Mouse (Mus musculus) hindbrain, embryonic 15.5 days (tissue): ENCODE data around the gene Hnf1a. TPM values are rescaled to one million over a fixed set of nuclear protein-coding genes. Genes with fewer than 3 reads are reported as not detected.

Source experiments
- ATAC-seq: fragments of 200-750 bp; cut with Nextera tagmentation; 2 replicates; pipeline ENCODE4 v1.8.0; 2017; ENCODE audit warnings: low read depth, moderate number of reproducible peaks, moderate TSS enrichment; ENCODE audit not compliant: low FRiP score
- H3K27ac ChIP-seq: fragments of 300-500 bp; sonication (generic); replicated peaks from 2 replicates; pipeline ENCODE4 v1.5.1; 2015; ENCODE audit warnings: mild to moderate bottlenecking, inconsistent platforms
- H3K27me3 ChIP-seq: fragments of 300-500 bp; sonication (generic); 2 replicates; pipeline ENCODE4 v1.6.1; 2015; ENCODE audit warnings: control low read depth, inconsistent platforms
- H3K36me3 ChIP-seq: fragments of 300-500 bp; sonication (generic); 2 replicates; pipeline ENCODE4 v1.6.1; 2015; ENCODE audit warnings: control low read depth, inconsistent platforms
- H3K4me1 ChIP-seq: fragments of 300-500 bp; sonication (generic); replicated peaks from 2 replicates; pipeline ENCODE4 v1.6.1; 2015; ENCODE audit warnings: control low read depth, inconsistent platforms
- H3K4me2 ChIP-seq: fragments of 300-500 bp; sonication (generic); 2 replicates; pipeline ENCODE4 v1.6.1; 2015; ENCODE audit warnings: moderate library complexity, mild to moderate bottlenecking, inconsistent platforms
- H3K4me3 ChIP-seq: fragments of 300-500 bp; sonication (generic); 2 replicates; pipeline ENCODE4 v1.5.1; 2015; ENCODE audit warnings: mild to moderate bottlenecking, inconsistent platforms
- H3K9ac ChIP-seq: fragments of 300-500 bp; sonication (generic); 2 replicates; pipeline ENCODE4 v1.6.1; 2015; ENCODE audit warnings: inconsistent platforms
- H3K9me3 ChIP-seq: fragments of 300-500 bp; sonication (generic); 2 replicates; pipeline ENCODE4 v1.6.1; 2016; ENCODE audit warnings: control low read depth, inconsistent platforms
- WGBS: fragments of 180-500 bp; shearing (Covaris S2); methylation state at CpG from one replicate; pipeline ENCODE4 v1.1.7; 2015; 5-methylcytosine and 5-hydroxymethylcytosine counted together
- polyA plus RNA-seq: library from polyadenylated mRNA; unstranded; fragments of >200 nt; fragmentation: Nextera tagmentation; extraction: Ambion mirVana; gene quantifications from 2 replicates; pipeline ENCODE4 v1.2.1, GENCODE M21; 2015

Hnf1a gene
- 0.10 TPM in 1 of 2 replicates, not detected in the other for polyA plus RNA-seq

DNA sequence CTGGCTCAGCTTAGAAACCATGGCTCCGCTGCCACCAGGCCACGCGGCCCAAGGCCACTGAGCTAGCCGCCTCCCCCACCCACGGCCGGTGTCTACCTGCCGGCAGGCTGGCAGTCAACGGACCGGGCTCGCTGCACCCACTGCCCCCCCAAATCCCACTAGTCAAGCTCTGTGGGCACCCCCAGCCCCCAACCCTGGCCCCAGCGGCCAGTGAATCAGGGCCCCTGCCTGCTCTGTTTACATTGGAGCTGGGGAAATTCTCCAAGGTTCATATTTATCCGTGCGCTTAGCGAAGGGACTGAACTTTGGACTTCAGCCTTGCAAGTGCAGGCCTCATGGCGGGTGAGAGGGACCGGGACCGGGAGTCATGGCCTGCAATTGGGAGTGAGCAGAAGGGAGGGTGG, at the start of gene Hnf1a:
Hnf1a (minus strand) TSS at position 271 of the 404 bp plus-strand sequence.
- Histone ChIP-seq H3K36me3 (no peaks in the 10 kb centered on the region), H3K27me3 (0 out of 2 replicates have a peak, but pooled peaks cover 3% of the 10 kb centered on the region), H3K9me3 (no peaks in the 10 kb centered on the region), H3K27ac (no peak within 1 kb of the TSS), H3K9ac (no peak within 1 kb of the TSS), H3K4me1 (no peaks in the 10 kb centered on the region), H3K4me3 (no peak within 1 kb of the TSS), H3K4me2 (no peak within 1 kb of the TSS)
- 77% methylated on average over 17 of the region's 17 CpGs for WGBS
- ATAC-seq = no peak

DNA sequence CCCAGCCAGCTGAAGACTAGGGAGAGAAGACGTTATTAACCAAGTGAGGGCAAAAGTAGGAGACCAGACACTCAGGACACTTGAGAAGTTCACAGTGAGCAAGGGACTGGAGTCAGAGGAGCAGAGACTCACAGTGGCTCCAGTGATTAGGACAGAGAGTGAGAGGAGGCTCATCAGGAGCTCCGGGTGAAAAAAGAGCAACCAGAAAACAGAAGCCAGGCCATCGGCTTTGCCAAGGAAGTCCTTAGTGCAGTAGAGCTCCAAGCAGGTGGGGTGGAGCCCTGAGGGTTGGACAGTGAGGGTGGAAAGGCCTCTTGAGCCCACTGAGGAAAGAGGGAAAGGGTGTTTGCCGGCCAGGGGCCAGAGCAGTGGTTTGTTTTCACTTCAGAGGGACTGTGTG, 47.9 kb upstream of the Hnf1a start:
- Histone ChIP-seq H3K4me3 (no peak overlapping the region), H3K4me1 (peaks cover 19% of the 10 kb centered on the region), H3K4me2 (no peak overlapping the region), H3K36me3 (no peaks in the 10 kb centered on the region), H3K9me3 (no peaks in the 10 kb centered on the region), H3K27me3 (no peaks in the 10 kb centered on the region), H3K27ac (no peak overlapping the region), H3K9ac (no peak overlapping the region)
- 86% methylated on average over 4 of the region's 4 CpGs for WGBS
- no peak for ATAC-seq

DNA sequence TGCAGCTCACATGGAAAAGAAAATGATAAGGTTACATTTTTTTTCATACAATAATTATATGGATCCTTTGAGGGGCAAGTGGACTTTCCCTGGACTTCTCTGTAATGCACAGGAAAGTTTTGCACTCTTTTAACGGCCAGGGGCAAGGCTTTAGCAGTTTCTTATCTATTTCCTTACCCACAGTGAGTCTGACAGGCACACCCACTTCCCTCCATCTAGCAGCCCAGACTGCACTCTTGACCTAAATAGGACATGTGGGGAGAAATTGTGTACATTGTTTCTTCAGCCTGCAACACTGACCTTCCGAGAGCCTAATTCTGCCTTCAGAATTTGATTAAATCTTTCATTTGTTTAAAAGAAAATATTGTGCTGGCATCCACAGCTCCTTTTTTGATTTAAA, 47.4 kb upstream of the Hnf1a start:
- H3K4me3 ChIP-seq = no peak overlapping the region
- H3K9ac ChIP-seq = no peak overlapping the region
- H3K27me3 ChIP-seq = no peaks in the 10 kb centered on the region
- no peaks in the 10 kb centered on the region for H3K36me3 ChIP-seq
- peaks cover 24% of the 10 kb centered on the region for H3K4me1 ChIP-seq
- ATAC-seq = no peak
- no peak overlapping the region for H3K4me2 ChIP-seq
- H3K9me3 ChIP-seq = no peaks in the 10 kb centered on the region
- 68% methylated on average over 2 of the region's 2 CpGs for WGBS
- H3K27ac ChIP-seq = no peak overlapping the region

DNA sequence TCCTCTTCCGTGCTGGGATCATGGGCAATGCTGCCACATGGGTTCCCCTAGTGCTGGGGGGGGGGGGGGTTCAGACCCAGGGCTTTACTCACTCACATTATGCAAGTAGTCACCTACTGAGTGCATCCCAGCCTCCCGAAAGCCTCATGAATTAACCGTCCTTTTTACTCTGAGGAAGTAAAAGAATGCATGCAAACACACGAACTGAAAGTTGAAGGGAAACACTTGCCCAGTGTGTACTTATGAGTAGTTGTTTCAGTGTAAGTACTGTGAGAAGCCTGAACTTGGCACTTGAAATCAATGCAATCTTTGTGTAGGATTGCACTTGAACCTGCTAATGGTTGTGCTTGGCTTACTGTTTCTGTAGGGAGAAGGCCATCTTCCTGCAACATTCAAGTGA, 44.2 kb upstream of the Hnf1a start:
- Histone ChIP-seq H3K36me3 (no peaks in the 10 kb centered on the region), H3K4me1 (peaks cover 42% of the 10 kb centered on the region), H3K9me3 (no peaks in the 10 kb centered on the region), H3K4me3 (no peak overlapping the region), H3K9ac (no peak overlapping the region), H3K27ac (no peak overlapping the region), H3K27me3 (no peaks in the 10 kb centered on the region), H3K4me2 (no peak overlapping the region)
- WGBS = 47% methylated on average over 4 of the region's 4 CpGs
- ATAC-seq = no peak

DNA sequence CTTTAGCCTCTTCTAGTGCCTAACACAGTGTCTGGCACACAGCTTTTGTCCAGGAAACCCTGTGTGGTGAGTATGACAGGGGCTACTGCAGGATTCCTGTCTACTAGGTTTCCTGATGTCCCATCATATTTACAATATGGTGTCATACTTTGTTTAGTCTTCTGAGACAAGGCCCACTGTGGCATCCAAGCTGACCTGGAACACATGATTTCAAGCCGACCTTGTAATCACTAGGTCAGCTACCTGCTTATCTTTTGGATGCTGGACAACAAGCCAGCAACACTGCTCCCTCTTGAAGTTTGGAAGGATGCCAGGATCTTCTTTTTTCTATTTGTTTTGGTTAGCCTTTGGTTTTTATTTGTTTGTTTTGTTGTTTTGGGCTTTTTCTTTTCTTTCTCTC, 43.7 kb upstream of the Hnf1a start:
- peaks cover 44% of the 10 kb centered on the region for H3K4me1 ChIP-seq
- no peaks in the 10 kb centered on the region for H3K9me3 ChIP-seq
- H3K9ac ChIP-seq = no peak overlapping the region
- 69% methylated on average over 1 of the region's 1 CpGs for WGBS
- ATAC-seq = no peak
- no peak overlapping the region for H3K27ac ChIP-seq
- no peaks in the 10 kb centered on the region for H3K36me3 ChIP-seq
- no peak overlapping the region for H3K4me2 ChIP-seq
- no peak overlapping the region for H3K4me3 ChIP-seq
- H3K27me3 ChIP-seq = no peaks in the 10 kb centered on the region

DNA sequence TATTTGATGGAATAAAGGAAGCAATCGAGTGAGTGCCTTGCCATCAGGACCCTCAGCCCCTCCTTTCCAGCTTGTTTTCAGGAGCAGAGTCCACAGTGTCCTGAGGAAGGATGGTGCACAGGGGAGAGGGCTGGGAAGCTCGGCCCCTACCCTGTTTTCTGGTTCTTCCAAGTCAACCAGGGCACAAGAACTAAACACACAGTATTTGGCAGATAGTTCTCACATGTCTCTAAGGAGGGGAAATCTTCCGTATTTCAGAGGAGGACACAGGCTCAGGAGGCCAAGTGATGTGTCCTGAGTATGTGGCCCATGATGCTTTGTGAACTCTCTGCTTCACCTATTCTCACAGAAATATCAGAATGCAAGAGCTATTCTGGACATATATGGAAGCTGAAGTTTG, 42.5 kb upstream of the Hnf1a start:
- 53% methylated on average over 3 of the region's 3 CpGs for WGBS
- Histone ChIP-seq H3K9ac (no peak overlapping the region), H3K9me3 (no peaks in the 10 kb centered on the region), H3K4me3 (no peak overlapping the region), H3K36me3 (no peaks in the 10 kb centered on the region), H3K27ac (no peak overlapping the region), H3K27me3 (no peaks in the 10 kb centered on the region), H3K4me1 (peaks cover 44% of the 10 kb centered on the region), H3K4me2 (peak overlapping the region; percentile 96)
- ATAC-seq = no peak

DNA sequence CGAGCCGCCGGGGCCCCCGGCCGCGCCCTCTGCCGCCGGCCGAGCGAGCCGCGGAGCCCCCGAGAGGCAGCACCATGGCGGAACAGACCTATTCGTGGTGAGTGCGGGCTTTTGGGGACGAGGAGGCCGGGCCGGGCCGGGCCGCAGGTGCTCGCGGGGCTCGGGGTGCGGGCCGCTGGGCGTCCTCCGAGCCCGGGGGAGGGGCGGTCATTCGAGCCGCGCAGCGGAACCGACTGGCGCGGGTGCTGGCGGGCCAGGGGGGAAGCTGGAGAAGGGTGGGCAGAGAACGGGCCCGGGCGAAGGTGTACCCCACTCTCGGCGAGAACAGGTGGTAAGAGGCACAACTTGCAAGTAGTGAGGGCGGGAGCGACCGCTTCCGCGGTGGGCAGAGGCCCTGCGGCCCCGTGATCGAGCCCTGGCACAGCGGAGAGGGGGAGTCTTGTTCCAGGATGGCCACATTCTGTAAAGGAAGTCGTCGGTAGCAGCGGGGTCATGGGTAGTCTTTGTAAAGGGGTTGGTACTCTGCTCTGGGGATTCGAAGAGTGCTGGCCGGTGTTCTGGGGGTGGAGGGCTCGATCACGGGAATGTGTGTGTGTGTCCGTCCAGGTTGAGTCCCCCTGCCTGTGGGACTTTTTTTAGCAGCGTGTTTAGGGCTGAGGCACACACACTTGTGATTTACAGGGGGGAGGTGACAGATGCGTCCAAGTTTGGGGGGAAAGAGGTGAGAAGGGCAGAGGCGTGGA, 40.8 kb upstream of the Hnf1a start:
- Histone ChIP-seq H3K27ac (peak overlapping the region; percentile 93), H3K9ac (peak overlapping the region; percentile 93), H3K4me1 (peaks cover 44% of the 10 kb centered on the region), H3K4me2 (peak overlapping the region; percentile 96), H3K27me3 (no peaks in the 10 kb centered on the region), H3K36me3 (no peaks in the 10 kb centered on the region), H3K9me3 (no peaks in the 10 kb centered on the region), H3K4me3 (peak overlapping the region; percentile 73)
- ATAC-seq = peak; percentile 52; the same call in 1 of the 2 replicates
- WGBS = under 1% methylated on average over 63 of the region's 63 CpGs

DNA sequence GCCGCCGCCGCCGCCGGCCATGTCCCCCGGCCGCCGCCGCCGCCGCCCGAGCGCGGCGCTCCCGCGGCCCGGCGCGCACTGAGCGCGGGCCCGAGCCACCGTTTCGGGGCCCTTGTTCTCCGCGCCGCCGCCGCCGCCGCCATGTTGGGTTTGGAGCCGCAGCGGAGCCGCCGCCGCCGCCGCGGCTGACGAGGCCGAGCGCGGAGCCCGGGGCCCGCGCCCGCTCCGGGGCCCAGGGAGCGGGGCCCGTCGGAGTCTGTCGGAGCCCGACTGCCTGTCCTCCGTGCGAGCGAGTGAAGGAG, 40.3 kb upstream of the Hnf1a start:
- Histone ChIP-seq H3K9me3 (no peaks in the 10 kb centered on the region), H3K4me1 (peaks cover 44% of the 10 kb centered on the region), H3K27me3 (no peaks in the 10 kb centered on the region), H3K4me3 (peak overlapping the region; percentile 73), H3K4me2 (peak overlapping the region; percentile 96), H3K36me3 (no peaks in the 10 kb centered on the region), H3K27ac (peak overlapping the region; percentile 93), H3K9ac (peak overlapping the region; percentile 93)
- WGBS = under 1% methylated on average over 35 of the region's 57 CpGs
- peak; percentile 49 for ATAC-seq

DNA sequence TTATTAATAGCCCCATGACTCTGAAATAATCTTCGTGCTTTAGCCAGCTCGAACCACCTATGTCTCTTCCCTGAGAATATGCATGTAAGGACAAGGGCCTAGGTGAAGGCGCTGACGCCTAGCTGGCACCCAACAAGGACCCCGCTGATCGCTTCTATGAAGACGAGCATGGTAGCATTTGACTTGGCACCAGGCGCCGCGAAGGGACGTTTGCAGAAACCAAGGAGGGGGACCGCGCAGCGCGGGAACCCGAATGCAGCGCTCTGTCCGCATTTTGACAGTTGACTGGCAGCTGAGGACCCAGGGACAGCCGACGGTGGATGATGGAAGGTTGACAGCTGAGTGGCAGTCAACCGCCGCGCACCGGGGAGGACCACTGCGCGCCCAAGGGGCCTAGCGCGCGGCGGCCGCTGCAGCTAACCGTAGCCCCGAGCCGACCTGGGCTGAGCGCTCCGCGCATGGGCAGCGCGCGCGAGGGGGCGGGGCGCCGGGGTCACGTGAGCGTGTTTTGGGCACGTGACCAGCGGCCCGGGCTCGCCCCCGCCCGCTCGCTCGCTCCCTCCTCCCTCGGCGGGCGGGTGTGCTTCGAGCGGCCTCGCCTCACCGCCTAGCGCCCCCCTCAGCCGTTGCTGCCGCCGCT, 39.8 kb upstream of the Hnf1a start, which contains the start of gene Sppl3:
Sppl3 (plus strand) TSS at position 561 of the 640 bp plus-strand sequence.
- under 1% methylated on average over 42 of the region's 65 CpGs for WGBS
- Histone ChIP-seq H3K4me2 (peak within 1 kb of the TSS; percentile 96), H3K27ac (peak within 1 kb of the TSS; percentile 93), H3K4me3 (peak within 1 kb of the TSS; percentile 73), H3K4me1 (peaks cover 40% of the 10 kb centered on the region), H3K27me3 (no peaks in the 10 kb centered on the region), H3K9ac (peak within 1 kb of the TSS; percentile 93), H3K9me3 (no peaks in the 10 kb centered on the region), H3K36me3 (no peaks in the 10 kb centered on the region)
- peak; percentile 92 for ATAC-seq

DNA sequence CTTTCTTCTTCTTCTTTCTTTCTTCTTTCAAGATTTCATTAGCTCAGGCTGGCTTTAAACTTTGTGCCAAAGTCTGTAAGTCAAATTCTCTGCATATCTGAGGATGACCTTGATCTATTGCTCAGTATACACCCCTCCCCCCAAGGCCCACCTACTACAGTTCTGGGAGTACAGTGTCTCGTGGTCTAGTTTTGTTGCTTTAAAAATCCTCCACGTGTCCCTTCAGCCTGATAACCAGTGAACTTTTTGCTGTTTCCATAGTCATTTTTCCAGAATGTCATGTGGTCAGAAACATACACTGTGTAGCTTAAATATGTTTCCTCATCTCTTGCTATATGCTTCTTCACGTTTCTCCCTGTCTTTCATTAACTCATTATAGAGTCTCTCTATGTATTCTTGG, 39.1 kb upstream of the Hnf1a start:
- Histone ChIP-seq H3K27me3 (no peaks in the 10 kb centered on the region), H3K4me1 (peaks cover 32% of the 10 kb centered on the region), H3K36me3 (no peaks in the 10 kb centered on the region), H3K9me3 (no peaks in the 10 kb centered on the region), H3K4me3 (peak overlapping the region; percentile 73), H3K4me2 (peak overlapping the region; percentile 80), H3K9ac (0 out of 2 replicates have a peak overlapping the region, but pooled peaks have one; percentile 93), H3K27ac (peak overlapping the region; percentile 93)
- no peak for ATAC-seq
- WGBS = 56% methylated on average over 3 of the region's 3 CpGs

DNA sequence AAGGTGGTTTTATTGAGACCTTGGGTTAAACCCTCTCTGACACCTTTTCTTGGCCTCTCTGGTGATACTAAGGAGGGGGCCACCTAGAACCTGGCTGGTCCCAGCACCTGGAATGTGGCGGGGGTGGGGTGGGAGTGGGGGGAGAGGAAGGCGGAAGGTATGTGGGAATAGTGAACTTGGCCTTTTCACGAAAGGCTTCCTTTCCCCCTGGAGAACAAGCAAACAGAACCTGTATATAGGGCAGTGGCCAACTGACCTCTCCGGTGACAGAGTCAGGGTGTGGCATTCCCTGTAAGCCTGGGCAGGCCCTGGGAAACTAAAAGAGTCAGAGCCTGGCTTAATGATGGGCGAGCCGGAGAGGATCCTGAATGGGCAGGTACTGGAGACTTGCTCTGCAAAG, 38.2 kb upstream of the Hnf1a start:
- ATAC-seq = no peak
- 93% methylated on average over 6 of the region's 6 CpGs for WGBS
- H3K27ac ChIP-seq = no peak overlapping the region
- H3K4me2 ChIP-seq = no peak overlapping the region
- H3K9ac ChIP-seq = no peak overlapping the region
- H3K27me3 ChIP-seq = no peaks in the 10 kb centered on the region
- H3K4me1 ChIP-seq = peaks cover 26% of the 10 kb centered on the region
- no peaks in the 10 kb centered on the region for H3K36me3 ChIP-seq
- H3K9me3 ChIP-seq = no peaks in the 10 kb centered on the region
- no peak overlapping the region for H3K4me3 ChIP-seq

DNA sequence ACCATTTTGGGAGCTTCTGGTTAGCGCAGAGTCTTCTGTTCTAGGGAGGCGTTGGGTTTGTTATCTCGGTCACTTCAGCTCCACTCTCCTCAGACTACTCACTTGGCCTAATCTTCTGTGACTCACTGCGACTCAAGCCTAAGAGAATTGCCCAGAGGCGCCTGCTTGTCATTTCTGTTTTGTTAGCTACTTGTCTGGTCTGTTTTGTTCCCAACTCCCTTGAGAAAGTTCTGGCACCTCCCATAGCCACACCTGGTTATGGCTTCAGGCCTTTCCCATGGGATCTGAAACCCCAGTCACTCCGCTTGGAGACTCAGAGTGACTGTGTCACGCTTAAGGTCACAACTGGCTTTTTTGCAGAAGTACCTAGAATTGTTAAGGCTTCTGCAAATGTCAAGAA, 37.4 kb upstream of the Hnf1a start:
- WGBS = 95% methylated on average over 7 of the region's 7 CpGs
- ATAC-seq = no peak
- no peak overlapping the region for H3K27ac ChIP-seq
- H3K9ac ChIP-seq = no peak overlapping the region
- no peaks in the 10 kb centered on the region for H3K9me3 ChIP-seq
- peaks cover 20% of the 10 kb centered on the region for H3K4me1 ChIP-seq
- no peaks in the 10 kb centered on the region for H3K27me3 ChIP-seq
- no peak overlapping the region for H3K4me2 ChIP-seq
- H3K36me3 ChIP-seq = no peaks in the 10 kb centered on the region
- no peak overlapping the region for H3K4me3 ChIP-seq
